Mouse (Mus musculus): ENCODE measurements at regions not wholly inside any gene's neighbourhood (a gene's known extent, or its start where the extent isn't known, plus 50 kb on each side); places are given as distances from the start of the nearest gene placed in this dataset.
A peak's percentile ranks its signal among the peaks of the same experiment; 100 is the strongest.

GRCm38 (mm10) chr9:24833766-24834165 is 59.7 kb upstream of the Tbx20 start:
- no peak for DNase-seq (ENCODE audit: low spot score in 2 of 2)

GRCm38 (mm10) chr9:24848210-24848609 is 74.1 kb upstream of the Tbx20 start:
- no peak for DNase-seq (ENCODE audit: low spot score in 2 of 2)

GRCm38 (mm10) chr9:24859459-24859858 is 85.4 kb upstream of the Tbx20 start:
- DNase-seq (ENCODE audit: low spot score in 2 of 2) = no peak

GRCm38 (mm10) chr9:24866390-24867173 is 92.5 kb upstream of the Tbx20 start:
- DNase-seq (ENCODE audit: low spot score in 2 of 2) = no peak

GRCm38 (mm10) chr9:24868746-24869145 is 94.6 kb upstream of the Tbx20 start:
- DNase-seq (ENCODE audit: low spot score in 2 of 2) = no peak

GRCm38 (mm10) chr9:24874434-24875143 is 100.5 kb upstream of the Tbx20 start:
- DNase-seq (ENCODE audit: low spot score in 2 of 2) = no peak

GRCm38 (mm10) chr9:24878384-24879174 is 104.5 kb upstream of the Tbx20 start:
- no peak for DNase-seq (ENCODE audit: low spot score in 2 of 2)

GRCm38 (mm10) chr9:24879662-24880061 is 105.6 kb upstream of the Tbx20 start:
- no peak for DNase-seq (ENCODE audit: low spot score in 2 of 2)

GRCm38 (mm10) chr9:24884011-24884410 is 109.9 kb upstream of the Tbx20 start:
- DNase-seq (ENCODE audit: low spot score in 2 of 2) = no peak

GRCm38 (mm10) chr9:24888282-24888681 is 114.2 kb upstream of the Tbx20 start:
- no peak for DNase-seq (ENCODE audit: low spot score in 2 of 2)

GRCm38 (mm10) chr9:24896498-24897261 is 122.6 kb upstream of the Tbx20 start:
- no peak for DNase-seq (ENCODE audit: low spot score in 2 of 2)

- no peak for DNase-seq (ENCODE audit: low spot score in 2 of 2)
Observed at GRCm38 (mm10) chr9:24899206-24899928, 125.3 kb upstream of the Tbx20 start.

GRCm38 (mm10) chr9:24903706-24904105 is 129.6 kb upstream of the Tbx20 start:
- no peak for DNase-seq (ENCODE audit: low spot score in 2 of 2)

GRCm38 (mm10) chr9:24909086-24909979 is 135.2 kb upstream of the Tbx20 start:
- peak in 1 of 2 experiments; percentile 28 for DNase-seq (ENCODE audit: low spot score in 2 of 2)

- DNase-seq (ENCODE audit: low spot score in 2 of 2) = no peak
Observed at GRCm38 (mm10) chr9:24910738-24911137, 136.6 kb upstream of the Tbx20 start.

- no peak for DNase-seq (ENCODE audit: low spot score in 2 of 2)
Observed at GRCm38 (mm10) chr9:24920031-24920445, 145.9 kb upstream of the Tbx20 start.

- DNase-seq (ENCODE audit: low spot score in 2 of 2) = no peak
Observed at GRCm38 (mm10) chr9:24922051-24922860, 148.2 kb upstream of the Tbx20 start.

GRCm38 (mm10) chr9:24923514-24923913 is 149.4 kb upstream of the Tbx20 start:
- no peak for DNase-seq (ENCODE audit: low spot score in 2 of 2)

Measured in layer of hippocampus, adult 18-20 months (tissue).